Mouse (Mus musculus) testis, postnatal 14 days (tissue): ENCODE measurements around the gene Pgpep1l.
"Not testable (repeated sequence)": the region's sequence is repeated elsewhere in the genome, so short reads cannot be mapped to it uniquely, and the experiment has no call there.

Source experiments
- DNase-seq: peaks from one replicate; pipeline ENCODE4 v3.0.0; 2021; ENCODE audit warnings: low spot score

Gene Pgpep1l

GRCm38 (mm10) chr7:68264028-68264453, at the start of gene Pgpep1l:
Gene Pgpep1l, minus strand, starts transcription at chr7:68264233.
- peak; percentile 58 for DNase-seq

- DNase-seq: no peak
Observed at GRCm38 (mm10) chr7:68313038-68313782, 49.2 kb upstream of the Pgpep1l start.

DNA sequence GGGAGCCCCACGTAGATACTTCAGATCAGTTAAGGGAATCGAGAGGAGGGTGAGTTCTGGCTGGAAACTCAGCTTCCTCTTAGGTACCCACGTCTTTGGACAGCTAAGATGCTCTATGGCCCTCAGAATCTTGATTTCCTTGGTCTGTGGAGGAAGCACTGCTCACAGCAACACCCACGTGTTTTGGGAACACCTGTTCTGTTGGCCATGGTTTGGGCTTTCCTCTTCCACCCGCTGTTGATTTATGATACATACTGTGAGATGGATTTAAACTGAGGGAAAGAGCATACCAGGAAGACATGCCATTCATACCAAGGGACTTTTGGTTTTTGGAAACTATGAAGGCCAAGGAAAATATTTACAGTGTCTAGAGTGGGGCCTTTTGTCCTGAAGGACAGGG, 48.4 kb upstream of the Pgpep1l start:
- no peak for DNase-seq

- DNase-seq: no peak
Observed at GRCm38 (mm10) chr7:68311469-68311868, 47.4 kb upstream of the Pgpep1l start.

- no peak for DNase-seq
Observed at GRCm38 (mm10) chr7:68306756-68307155, 42.7 kb upstream of the Pgpep1l start.

GRCm38 (mm10) chr7:68305781-68306575, 41.9 kb upstream of the Pgpep1l start:
- no peak for DNase-seq

DNA sequence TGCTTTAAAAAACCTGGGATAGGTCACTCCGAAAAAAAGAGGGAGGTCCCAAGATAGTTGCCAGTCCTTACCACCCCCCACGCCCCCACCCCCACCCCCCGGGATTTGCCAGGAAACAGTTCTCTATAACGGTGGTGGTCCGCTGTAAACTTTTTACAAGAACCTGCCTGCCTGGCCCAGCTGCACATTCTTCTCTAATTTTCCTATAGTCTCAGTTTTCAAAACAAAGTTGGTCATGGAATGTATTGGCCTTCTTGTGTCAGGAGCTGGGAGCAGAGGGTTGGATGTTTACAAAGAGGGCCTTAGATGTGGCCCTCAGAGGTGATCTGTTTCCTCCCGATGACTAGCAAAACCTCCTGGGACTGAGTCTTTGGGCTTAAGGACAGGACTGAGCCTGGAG, 39.7 kb upstream of the Pgpep1l start:
- DNase-seq: no peak

GRCm38 (mm10) chr7:68302586-68303433, 38.8 kb upstream of the Pgpep1l start:
- peak; percentile 64 for DNase-seq

GRCm38 (mm10) chr7:68301160-68301559, 37.1 kb upstream of the Pgpep1l start:
- peak; percentile 26 for DNase-seq

DNA sequence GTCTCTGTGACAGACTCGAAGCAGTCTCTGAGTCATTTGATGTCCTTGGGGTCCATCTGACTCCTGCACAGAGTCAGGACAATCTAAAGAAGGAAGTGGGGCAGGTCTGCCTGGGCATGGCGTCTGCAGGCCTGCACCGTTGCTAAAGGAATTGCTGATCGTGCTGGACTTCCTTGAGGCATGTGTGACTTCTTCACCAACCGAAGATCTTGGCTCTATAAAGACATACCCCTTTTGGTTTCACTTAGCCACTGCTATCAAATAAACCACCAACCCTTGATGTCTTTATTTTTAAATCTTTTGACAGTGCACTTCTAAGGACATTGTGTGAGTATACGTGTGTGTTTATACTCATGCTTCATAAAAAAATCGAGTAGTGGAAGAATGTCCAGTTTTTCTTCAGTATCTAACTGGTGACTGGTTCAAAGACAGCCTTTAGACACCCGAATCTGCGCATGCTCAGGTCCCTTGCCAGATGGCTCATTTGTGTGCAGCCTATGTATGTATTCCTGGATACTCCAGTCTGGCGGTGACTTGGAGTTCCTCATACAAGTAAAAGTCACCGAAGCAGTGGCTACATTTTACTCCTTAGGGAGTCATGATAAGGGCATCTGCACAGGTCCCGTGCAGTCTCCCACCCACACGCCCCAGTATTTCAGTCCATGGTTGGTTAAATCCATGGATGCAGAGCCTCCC, 34.5 kb upstream of the Pgpep1l start:
- DNase-seq: no peak

GRCm38 (mm10) chr7:68296487-68296886, 32.5 kb upstream of the Pgpep1l start:
- DNase-seq: no peak

DNA sequence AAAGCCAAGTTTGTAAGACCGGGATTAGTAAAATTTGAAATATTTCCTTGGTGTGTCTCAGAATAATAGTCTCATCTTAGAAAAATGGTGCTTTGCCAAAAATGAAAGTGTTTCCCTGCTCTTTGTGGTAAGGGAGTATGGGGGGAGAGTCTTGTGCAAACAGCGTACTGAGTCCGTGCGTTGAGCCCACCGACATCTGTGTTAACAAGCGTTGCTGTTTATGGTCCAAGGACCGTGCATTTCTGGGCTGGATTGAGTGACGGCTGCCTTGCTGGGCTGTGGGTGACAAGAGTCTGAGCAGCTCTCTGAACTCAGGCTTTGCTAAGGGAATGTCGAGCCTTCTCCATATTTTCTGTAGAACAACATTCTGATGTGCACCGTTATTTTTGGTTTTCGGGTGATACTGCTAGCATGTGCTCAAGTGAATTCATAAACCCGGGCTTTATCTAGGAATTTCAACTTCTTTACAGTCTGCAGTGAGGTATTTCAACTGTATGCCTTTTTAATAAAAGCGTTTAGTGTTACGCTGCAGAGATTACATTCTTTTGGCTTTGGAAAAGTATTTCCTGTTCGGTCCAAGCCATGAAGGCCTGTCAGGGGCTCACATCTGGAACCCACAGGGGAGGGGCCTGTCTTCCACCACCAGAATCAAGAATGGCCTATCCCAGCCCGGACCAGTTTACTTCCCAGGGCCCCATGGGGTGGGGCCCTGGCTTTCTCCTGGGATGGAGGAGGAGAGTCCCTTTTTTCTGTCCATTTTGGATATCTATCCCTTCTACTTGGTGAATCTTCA, 30.2 kb upstream of the Pgpep1l start:
- DNase-seq: no peak

GRCm38 (mm10) chr7:68291603-68292002, 27.6 kb upstream of the Pgpep1l start:
- no peak for DNase-seq

- no peak for DNase-seq
Observed at GRCm38 (mm10) chr7:68289081-68289480, 25.0 kb upstream of the Pgpep1l start.

- not testable (repeated sequence) for DNase-seq
Observed at GRCm38 (mm10) chr7:68288000-68288399, 24.0 kb upstream of the Pgpep1l start.

DNA sequence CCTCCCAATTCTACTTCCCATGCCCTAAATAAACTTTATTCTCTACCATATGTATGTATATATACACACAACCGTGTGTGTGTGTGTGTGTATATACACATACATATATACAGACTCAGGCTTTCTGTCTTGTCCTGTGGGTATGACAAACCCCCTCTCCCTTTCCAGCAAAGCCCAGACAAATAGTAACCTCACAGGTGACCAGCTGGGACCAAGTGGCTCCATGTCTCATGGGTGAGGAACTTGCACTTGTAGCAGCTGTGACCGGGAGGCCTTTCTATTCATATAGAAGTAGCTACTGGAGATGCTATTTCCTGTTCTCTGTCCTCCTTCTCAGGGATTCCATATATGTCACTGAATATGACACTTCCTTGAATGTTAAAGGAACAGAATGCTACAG, 23.5 kb upstream of the Pgpep1l start:
- no peak for DNase-seq

DNA sequence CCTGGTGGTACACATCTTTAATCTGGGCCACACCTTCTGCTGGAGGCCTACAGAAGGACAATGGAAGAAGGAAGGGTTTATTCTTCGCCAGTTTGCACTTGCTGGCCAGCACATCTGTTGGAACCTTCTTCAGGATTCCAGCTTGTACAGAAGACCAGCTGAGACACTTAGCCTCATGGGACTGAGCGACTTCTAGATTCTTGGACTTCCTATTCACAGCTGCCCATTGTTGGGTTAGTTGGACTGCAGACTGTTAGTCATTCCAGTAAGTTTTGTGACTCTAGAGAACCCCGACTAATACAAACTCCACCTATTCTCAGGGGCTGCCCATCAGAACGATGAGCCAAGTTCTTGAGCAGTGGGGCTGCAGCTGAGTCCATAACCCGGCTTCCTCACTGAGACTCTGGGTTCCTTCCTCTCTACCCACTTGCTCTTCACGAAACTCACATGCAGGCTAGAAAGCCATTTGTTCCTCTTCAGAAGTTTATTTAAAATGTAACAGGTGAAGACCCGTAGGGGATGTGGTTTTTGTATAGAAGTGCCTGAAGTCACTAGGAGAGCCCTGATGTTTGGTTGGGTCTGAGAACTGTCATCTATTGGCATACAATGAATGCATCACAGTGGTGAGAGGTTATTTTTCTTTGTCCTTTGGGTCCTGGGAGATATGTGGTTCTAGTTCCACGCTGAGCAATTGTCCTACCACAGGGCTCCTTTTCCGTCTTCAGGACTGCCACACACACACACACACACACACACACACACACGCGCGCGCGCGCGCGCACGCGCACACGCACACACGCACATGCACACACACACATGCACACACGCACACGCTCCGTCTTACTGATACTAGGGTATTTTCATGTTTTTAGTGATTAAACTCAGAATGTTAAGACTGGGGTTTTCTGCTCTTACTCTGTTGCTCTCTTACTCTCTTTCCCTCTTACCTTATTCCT, 22.8 kb upstream of the Pgpep1l start:
- no peak for DNase-seq

DNA sequence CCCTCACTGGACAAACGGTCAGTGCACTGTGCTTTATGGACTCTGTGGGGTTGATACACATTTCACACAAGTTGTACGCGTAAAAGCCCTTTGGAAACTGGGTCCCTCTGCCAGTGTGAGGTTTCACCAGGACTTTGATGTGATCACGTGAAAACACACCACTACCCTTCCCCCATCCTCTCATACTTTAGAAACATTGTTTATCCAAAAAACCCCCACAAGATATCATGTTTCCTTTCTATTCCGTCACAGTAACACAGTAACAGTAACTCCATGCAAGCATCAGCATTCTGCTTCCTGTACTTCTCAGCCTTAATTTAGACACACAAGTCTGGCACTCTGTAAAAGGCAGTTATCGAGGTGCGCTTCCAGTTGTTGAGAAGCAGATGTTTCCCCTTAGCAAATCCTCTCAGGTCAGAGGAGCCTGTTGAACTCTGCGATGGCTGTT, 21.8 kb upstream of the Pgpep1l start:
- no peak for DNase-seq

- no peak for DNase-seq
Observed at GRCm38 (mm10) chr7:68283776-68284175, 19.7 kb upstream of the Pgpep1l start.

GRCm38 (mm10) chr7:68283133-68283520, 19.1 kb upstream of the Pgpep1l start:
- DNase-seq: not testable (repeated sequence)
